Mouse (Mus musculus) spleen, adult 2 months (tissue): ENCODE data around the gene Panx2. TPM values are rescaled to one million over a fixed set of nuclear protein-coding genes. Genes with fewer than 3 reads are reported as not detected.

Experiments used
- DNase-seq, 2 experiments: peaks; one replicate each; pipeline versions ENCODE4 v3.0.0 to v3.0.0-alpha.2; 2012 to 2021; ENCODE audit warnings: low spot score in 2 of 2, low read depth in 1 of 2
- H3K27ac ChIP-seq: fragments of 200-500 bp; 2 replicates; pipeline ENCODE4 v1.5.1; 2012; ENCODE audit warnings: low read length, inconsistent platforms; ENCODE audit not compliant: insufficient read depth
- H3K27me3 ChIP-seq: fragments of 200-500 bp; 2 replicates; pipeline ENCODE4 v1.6.1; 2012; ENCODE audit warnings: mild to moderate bottlenecking, moderate library complexity, low read length, inconsistent platforms; ENCODE audit not compliant: control insufficient read depth, insufficient read depth
- H3K36me3 ChIP-seq: fragments of 200-500 bp; 2 replicates; pipeline ENCODE4 v1.6.1; 2012; ENCODE audit warnings: mild to moderate bottlenecking, low read length, inconsistent platforms; ENCODE audit not compliant: control insufficient read depth, insufficient read depth
- H3K4me1 ChIP-seq: fragments of 200-500 bp; 2 replicates; pipeline ENCODE4 v1.6.1; 2011; ENCODE audit warnings: inconsistent platforms; ENCODE audit not compliant: control insufficient read depth, insufficient read depth, insufficient read length
- H3K4me3 ChIP-seq: fragments of 200-500 bp; 2 replicates; pipeline ENCODE4 v1.5.1; 2011; ENCODE audit warnings: mild to moderate bottlenecking, inconsistent platforms; ENCODE audit not compliant: insufficient read depth, insufficient read length; ENCODE audit errors: extremely low read depth
- CTCF ChIP-seq: fragments of 200-500 bp; IDR thresholded peaks from 2 replicates; pipeline ENCODE4 v1.5.1; 2011; ENCODE audit warnings: mild to moderate bottlenecking, inconsistent platforms; ENCODE audit not compliant: insufficient read depth, insufficient read length, insufficient replicate concordance; ENCODE audit errors: extremely low read depth
- POLR2A ChIP-seq: fragments of 200-500 bp; IDR thresholded peaks from 2 replicates; pipeline ENCODE4 v1.6.1; 2011; ENCODE audit warnings: low read depth, low read length, inconsistent platforms
- WGBS: fragments of 180-500 bp; shearing (Covaris S2); methylation state at CpG from one replicate; pipeline ENCODE4 v1.1.7; 2018; 5-methylcytosine and 5-hydroxymethylcytosine counted together
- polyA plus RNA-seq: library from polyadenylated mRNA; depleted of rRNA; stranded (reverse); fragments of >200 nt; gene quantifications from 2 replicates; pipeline ENCODE4 v1.2.3, GENCODE M21; 2012

Gene Panx2
- polyA plus RNA-seq, 1 experiment: not detected

GRCm38 (mm10) chr15:89075478-89076147 lies 16.1 kb downstream of the Panx2 start:
- H3K4me1 ChIP-seq: peaks cover 14% of the 10 kb centered on the region; the same call in 1 of the 2 replicates
- H3K36me3 ChIP-seq: no peaks in the 10 kb centered on the region
- H3K27me3 ChIP-seq: no peaks in the 10 kb centered on the region
- peak overlapping the region; percentile 70 for H3K27ac ChIP-seq
- under 1% methylated on average over 45 of the region's 59 CpGs for WGBS
- H3K4me3 ChIP-seq: peak overlapping the region; percentile 76
- TF ChIP-seq CTCF (no peak), POLR2A (peak; percentile 52)
- DNase-seq: peak; percentile 52 to 82

GRCm38 (mm10) chr15:89076156-89076731 lies 16.7 kb downstream of the Panx2 start:
- Histone ChIP-seq H3K4me3 (peak overlapping the region; percentile 76), H3K27ac (peak overlapping the region; percentile 78), H3K4me1 (peaks cover 14% of the 10 kb centered on the region; the same call in 1 of the 2 replicates), H3K36me3 (0 out of 2 replicates have a peak, but pooled peaks cover 3% of the 10 kb centered on the region), H3K27me3 (no peaks in the 10 kb centered on the region)
- DNase-seq: peak in 1 of 2 experiments; percentile 33
- TF ChIP-seq CTCF: no peak
- WGBS: under 1% methylated on average over 39 of the region's 39 CpGs

- Histone ChIP-seq H3K36me3 (peaks cover 16% of the 10 kb centered on the region), H3K4me1 (peaks cover 14% of the 10 kb centered on the region; the same call in 1 of the 2 replicates), H3K27me3 (no peaks in the 10 kb centered on the region), H3K27ac (peak overlapping the region; percentile 84), H3K4me3 (peak overlapping the region; percentile 53; the same call in 1 of the 2 replicates)
- WGBS: 4% methylated on average over 9 of the region's 9 CpGs
- no peak for TF ChIP-seq CTCF
- peak; percentile 7 for TF ChIP-seq POLR2A
- DNase-seq: peak; percentile 69 to 77
These were observed 18.8 kb downstream of the Panx2 start for GRCm38 (mm10) chr15:89078208-89078836.

- H3K36me3 ChIP-seq: peaks cover 40% of the 10 kb centered on the region
- no peak for TF ChIP-seq POLR2A
- TF ChIP-seq CTCF: no peak
- H3K27me3 ChIP-seq: no peaks in the 10 kb centered on the region
- WGBS: 94% methylated on average over 1 of the region's 1 CpGs
- no peak for DNase-seq
- no peak overlapping the region for H3K4me3 ChIP-seq
- H3K27ac ChIP-seq: no peak overlapping the region
- H3K4me1 ChIP-seq: peaks cover 3% of the 10 kb centered on the region; the same call in 1 of the 2 replicates
These were observed 24.4 kb downstream of the Panx2 start for GRCm38 (mm10) chr15:89083906-89084305.

GRCm38 (mm10) chr15:89084826-89085225 lies 25.3 kb downstream of the Panx2 start:
- DNase-seq: no peak
- TF ChIP-seq CTCF: no peak
- no peak for TF ChIP-seq POLR2A
- 98% methylated on average over 2 of the region's 2 CpGs for WGBS
- Histone ChIP-seq H3K36me3 (peaks cover 40% of the 10 kb centered on the region), H3K4me1 (peaks cover 3% of the 10 kb centered on the region; the same call in 1 of the 2 replicates), H3K4me3 (no peak overlapping the region), H3K27ac (no peak overlapping the region), H3K27me3 (no peaks in the 10 kb centered on the region)

- Histone ChIP-seq H3K27ac (peak within 1 kb of the TSS; percentile 79), H3K36me3 (peaks cover 27% of the 10 kb centered on the region), H3K27me3 (no peaks in the 10 kb centered on the region), H3K4me1 (peaks cover 3% of the 10 kb centered on the region; the same call in 1 of the 2 replicates), H3K4me3 (peak within 1 kb of the TSS; percentile 86)
- WGBS: 1% methylated on average over 38 of the region's 38 CpGs
- peak; percentile 38 to 86 for DNase-seq
- TF ChIP-seq CTCF: no peak
- TF ChIP-seq POLR2A: peak; percentile 82
These were observed 29.2 kb downstream of the Panx2 start, which contains the start of gene Selenoo for GRCm38 (mm10) chr15:89088607-89089247. TSS of gene Selenoo (plus strand) at chr15:89089084.
